Mouse (Mus musculus) effector memory CD4-positive, alpha-beta T cell, adult 5 months (primary cell): ENCODE data around the gene Rab9b. TPM values are rescaled to one million over a fixed set of nuclear protein-coding genes. Genes with fewer than 3 reads are reported as not detected.

Experiments
- polyA plus RNA-seq: library from polyadenylated mRNA; unstranded; fragments of 100-300 nt; shearing (Covaris generic); gene quantifications from one replicate; pipeline ENCODE4 v1.2.1, GENCODE M21; 2017

The Rab9b gene
- not detected for polyA plus RNA-seq

GRCm38 (mm10) chrX:136868061-136869040 is at the start of gene Rab9b:
Rab9b (minus strand) TSS chrX:136868755.

DNA sequence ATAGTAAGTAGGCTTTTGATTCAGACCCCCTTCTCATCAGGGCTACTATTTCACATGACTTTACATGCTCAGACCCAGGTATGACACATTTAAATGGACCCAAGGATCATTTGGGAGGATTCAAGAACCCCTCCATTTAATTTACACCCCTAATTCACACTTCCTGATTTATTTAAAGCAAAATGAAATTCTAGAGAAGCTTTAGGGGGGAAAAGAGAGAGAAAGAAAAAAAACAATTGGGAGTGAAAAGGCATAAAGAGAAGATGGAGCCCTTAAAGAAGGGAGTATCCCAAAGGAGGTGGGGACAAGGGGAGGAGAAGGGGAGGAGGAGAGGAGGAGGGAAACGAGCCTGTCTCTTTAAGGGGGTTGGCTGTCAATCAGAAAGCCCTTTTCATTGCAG is 46.2 kb downstream of the Rab9b start, which contains the start of gene Plp1:
Plp1 (plus strand) TSS at position 301 of the 400 bp plus-strand sequence.

Other genes starting within 250 kb of the Rab9b start
- not detected for gene Tceal1, start 160.8 kb downstream of the Rab9b start, polyA plus RNA-seq
- gene Morf4l2, start 125.1 kb downstream of the Rab9b start, polyA plus RNA-seq = 169 TPM
- gene Glra4, start 88.6 kb downstream of the Rab9b start, polyA plus RNA-seq = not detected
- 1.9 TPM for gene Plp1, start 46.1 kb downstream of the Rab9b start, polyA plus RNA-seq
- not detected for gene H2bfm, start 58.6 kb upstream of the Rab9b start, polyA plus RNA-seq
- 33.3 TPM for gene Tmsb15b2, start 106.7 kb upstream of the Rab9b start, polyA plus RNA-seq
- 1.6 TPM for gene Tmsb15l, start 108.1 kb upstream of the Rab9b start, polyA plus RNA-seq
- 11.5 TPM for gene Tmsb15b1, start 108.1 kb upstream of the Rab9b start, polyA plus RNA-seq
- gene Zcchc18, start 124.4 kb upstream of the Rab9b start, polyA plus RNA-seq = 12.2 TPM
- gene Slc25a53, start 169.5 kb upstream of the Rab9b start, polyA plus RNA-seq = 8.2 TPM
- 5.5 TPM for gene Fam199x, start 180.8 kb upstream of the Rab9b start, polyA plus RNA-seq